Mouse (Mus musculus): ENCODE measurements at regions not wholly inside any gene's neighbourhood (a gene's known extent, or its start where the extent isn't known, plus 50 kb on each side); places are given as distances from the start of the nearest gene placed in this dataset.

GRCm38 (mm10) chr4:131508154-131508553, 329.9 kb downstream of the Ptpru start:
- WGBS: 61% methylated on average over 7 of the region's 7 CpGs
- no peaks in the 10 kb centered on the region for H3K4me1 ChIP-seq (ENCODE audit: control insufficient read depth, insufficient read depth, low read length)
- no peak for TF ChIP-seq POLR2A (IDR thresholded peaks at IDR 0.05; ENCODE audit: borderline replicate concordance, extremely low read depth, insufficient read depth, insufficient read length)
- no peak for ATAC-seq (ENCODE audit: low FRiP score, low read depth)
- no peak overlapping the region for H3K4me3 ChIP-seq (replicated peaks; ENCODE audit: low read length)
- H3K36me3 ChIP-seq (ENCODE audit: control insufficient read depth, insufficient read depth, low read length): no peaks in the 10 kb centered on the region
- H3K9ac ChIP-seq (ENCODE audit: low read depth, low read length, severe bottlenecking): no peak overlapping the region
- DNase-seq (ENCODE audit: low spot score): no peak
- no peak overlapping the region for H3K27ac ChIP-seq (replicated peaks; ENCODE audit: low read depth, low read length)
- H3K9me3 ChIP-seq (ENCODE audit: control insufficient read depth, low read length): no peaks in the 10 kb centered on the region
- no peaks in the 10 kb centered on the region for H3K27me3 ChIP-seq (ENCODE audit: control insufficient read depth, insufficient read depth, low read length)
- H3K4me2 ChIP-seq (replicated peaks; ENCODE audit: low read depth, low read length, severe bottlenecking): no peak overlapping the region

- Histone ChIP-seq H3K27me3 (ENCODE audit: control insufficient read depth, insufficient read depth, low read length) (no peaks in the 10 kb centered on the region), H3K4me1 (ENCODE audit: control insufficient read depth, insufficient read depth, low read length) (no peaks in the 10 kb centered on the region), H3K9ac (ENCODE audit: low read depth, low read length, severe bottlenecking) (no peak overlapping the region), H3K27ac (replicated peaks; ENCODE audit: low read depth, low read length) (no peak overlapping the region), H3K36me3 (ENCODE audit: control insufficient read depth, insufficient read depth, low read length) (no peaks in the 10 kb centered on the region), H3K4me2 (replicated peaks; ENCODE audit: low read depth, low read length, severe bottlenecking) (no peak overlapping the region), H3K4me3 (replicated peaks; ENCODE audit: low read length) (no peak overlapping the region), H3K9me3 (ENCODE audit: control insufficient read depth, low read length) (no peaks in the 10 kb centered on the region)
- no peak for ATAC-seq (ENCODE audit: low FRiP score, low read depth)
- DNase-seq (ENCODE audit: low spot score): no peak
- WGBS: 40% methylated on average over 3 of the region's 3 CpGs
- no peak for TF ChIP-seq POLR2A (IDR thresholded peaks at IDR 0.05; ENCODE audit: borderline replicate concordance, extremely low read depth, insufficient read depth, insufficient read length)
Measured at GRCm38 (mm10) chr4:131511586-131511985, 326.5 kb downstream of the Ptpru start.

GRCm38 (mm10) chr4:131512768-131513167, 325.3 kb downstream of the Ptpru start:
- Histone ChIP-seq H3K4me3 (replicated peaks; ENCODE audit: low read length) (no peak overlapping the region), H3K27ac (replicated peaks; ENCODE audit: low read depth, low read length) (no peak overlapping the region), H3K9me3 (ENCODE audit: control insufficient read depth, low read length) (no peaks in the 10 kb centered on the region), H3K27me3 (ENCODE audit: control insufficient read depth, insufficient read depth, low read length) (no peaks in the 10 kb centered on the region), H3K4me1 (ENCODE audit: control insufficient read depth, insufficient read depth, low read length) (no peaks in the 10 kb centered on the region), H3K9ac (ENCODE audit: low read depth, low read length, severe bottlenecking) (no peak overlapping the region), H3K36me3 (ENCODE audit: control insufficient read depth, insufficient read depth, low read length) (no peaks in the 10 kb centered on the region), H3K4me2 (replicated peaks; ENCODE audit: low read depth, low read length, severe bottlenecking) (no peak overlapping the region)
- no peak for TF ChIP-seq POLR2A (IDR thresholded peaks at IDR 0.05; ENCODE audit: borderline replicate concordance, extremely low read depth, insufficient read depth, insufficient read length)
- no peak for DNase-seq (ENCODE audit: low spot score)
- WGBS: 85% methylated on average over 7 of the region's 7 CpGs
- ATAC-seq (ENCODE audit: low FRiP score, low read depth): no peak

GRCm38 (mm10) chr4:131520636-131521306, 317.3 kb downstream of the Ptpru start:
- H3K36me3 ChIP-seq (ENCODE audit: control insufficient read depth, insufficient read depth, low read length): no peaks in the 10 kb centered on the region
- no peak for TF ChIP-seq POLR2A (IDR thresholded peaks at IDR 0.05; ENCODE audit: borderline replicate concordance, extremely low read depth, insufficient read depth, insufficient read length)
- no peaks in the 10 kb centered on the region for H3K9me3 ChIP-seq (ENCODE audit: control insufficient read depth, low read length)
- H3K4me2 ChIP-seq (replicated peaks; ENCODE audit: low read depth, low read length, severe bottlenecking): no peak overlapping the region
- H3K9ac ChIP-seq (ENCODE audit: low read depth, low read length, severe bottlenecking): no peak overlapping the region
- no peaks in the 10 kb centered on the region for H3K4me1 ChIP-seq (ENCODE audit: control insufficient read depth, insufficient read depth, low read length)
- H3K27ac ChIP-seq (replicated peaks; ENCODE audit: low read depth, low read length): no peak overlapping the region
- DNase-seq (ENCODE audit: low spot score) (no peak), ATAC-seq (ENCODE audit: low FRiP score, low read depth) (no peak)
- no peaks in the 10 kb centered on the region for H3K27me3 ChIP-seq (ENCODE audit: control insufficient read depth, insufficient read depth, low read length)
- no peak overlapping the region for H3K4me3 ChIP-seq (replicated peaks; ENCODE audit: low read length)
- WGBS: 92% methylated on average over 9 of the region's 10 CpGs

GRCm38 (mm10) chr4:131521307-131521651, 316.8 kb downstream of the Ptpru start:
- no peaks in the 10 kb centered on the region for H3K4me1 ChIP-seq (ENCODE audit: control insufficient read depth, insufficient read depth, low read length)
- no peaks in the 10 kb centered on the region for H3K27me3 ChIP-seq (ENCODE audit: control insufficient read depth, insufficient read depth, low read length)
- H3K9me3 ChIP-seq (ENCODE audit: control insufficient read depth, low read length): no peaks in the 10 kb centered on the region
- no peak overlapping the region for H3K9ac ChIP-seq (ENCODE audit: low read depth, low read length, severe bottlenecking)
- DNase-seq (ENCODE audit: low spot score) (no peak), ATAC-seq (ENCODE audit: low FRiP score, low read depth) (no peak)
- H3K36me3 ChIP-seq (ENCODE audit: control insufficient read depth, insufficient read depth, low read length): no peaks in the 10 kb centered on the region
- H3K4me2 ChIP-seq (replicated peaks; ENCODE audit: low read depth, low read length, severe bottlenecking): no peak overlapping the region
- WGBS: 64% methylated on average over 8 of the region's 8 CpGs
- no peak for TF ChIP-seq POLR2A (IDR thresholded peaks at IDR 0.05; ENCODE audit: borderline replicate concordance, extremely low read depth, insufficient read depth, insufficient read length)
- H3K27ac ChIP-seq (replicated peaks; ENCODE audit: low read depth, low read length): no peak overlapping the region
- no peak overlapping the region for H3K4me3 ChIP-seq (replicated peaks; ENCODE audit: low read length)

GRCm38 (mm10) chr4:131525236-131525635, 312.9 kb downstream of the Ptpru start:
- TF ChIP-seq POLR2A (IDR thresholded peaks at IDR 0.05; ENCODE audit: borderline replicate concordance, extremely low read depth, insufficient read depth, insufficient read length): no peak
- H3K27me3 ChIP-seq (ENCODE audit: control insufficient read depth, insufficient read depth, low read length): no peaks in the 10 kb centered on the region
- H3K36me3 ChIP-seq (ENCODE audit: control insufficient read depth, insufficient read depth, low read length): no peaks in the 10 kb centered on the region
- H3K4me1 ChIP-seq (ENCODE audit: control insufficient read depth, insufficient read depth, low read length): no peaks in the 10 kb centered on the region
- ATAC-seq (ENCODE audit: low FRiP score, low read depth): no peak
- DNase-seq (ENCODE audit: low spot score): no peak
- H3K4me3 ChIP-seq (replicated peaks; ENCODE audit: low read length): no peak overlapping the region
- H3K27ac ChIP-seq (replicated peaks; ENCODE audit: low read depth, low read length): no peak overlapping the region
- 81% methylated on average over 3 of the region's 3 CpGs for WGBS
- no peak overlapping the region for H3K9ac ChIP-seq (ENCODE audit: low read depth, low read length, severe bottlenecking)
- H3K9me3 ChIP-seq (ENCODE audit: control insufficient read depth, low read length): no peaks in the 10 kb centered on the region
- no peak overlapping the region for H3K4me2 ChIP-seq (replicated peaks; ENCODE audit: low read depth, low read length, severe bottlenecking)
